Mouse (Mus musculus) gastrocnemius, postnatal 10 days (tissue): ENCODE results near the gene Psmd1. TPM values are rescaled to one million over a fixed set of nuclear protein-coding genes. Genes with fewer than 3 reads are reported as not detected.

Experiments used
- DNase-seq: peaks from one replicate; pipeline ENCODE4 v3.0.0; 2021; ENCODE audit warnings: mixed read lengths
- total RNA-seq, 2 experiments: library from RNA; stranded (reverse); gene quantifications; 2 replicates each; pipeline ENCODE4 v1.2.3; 2021

Psmd1 gene
- total RNA-seq, 2 experiments from 2014 or later, result 115 to 117 TPM

DNA sequence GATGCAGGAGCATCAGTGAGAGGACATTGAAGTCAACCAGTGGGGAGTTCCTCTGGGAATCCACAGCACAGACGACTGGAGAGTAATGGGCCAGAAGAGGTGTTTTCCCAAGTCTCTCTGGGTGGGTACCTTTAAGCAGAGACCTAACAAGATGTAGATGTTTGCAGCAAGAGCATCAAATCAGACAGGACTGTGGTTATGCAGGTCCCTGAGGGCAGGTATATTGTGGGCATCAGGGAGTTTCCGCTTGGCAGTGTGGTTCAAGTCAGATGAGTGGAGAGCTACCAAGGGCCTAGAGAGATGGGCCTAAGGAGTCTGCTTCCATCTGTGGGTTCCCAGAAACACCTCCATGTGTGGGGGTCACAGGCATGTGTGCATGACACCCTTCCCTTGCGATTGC, 91.9 kb downstream of the Psmd1 start:
- DNase-seq, result no peak

DNA sequence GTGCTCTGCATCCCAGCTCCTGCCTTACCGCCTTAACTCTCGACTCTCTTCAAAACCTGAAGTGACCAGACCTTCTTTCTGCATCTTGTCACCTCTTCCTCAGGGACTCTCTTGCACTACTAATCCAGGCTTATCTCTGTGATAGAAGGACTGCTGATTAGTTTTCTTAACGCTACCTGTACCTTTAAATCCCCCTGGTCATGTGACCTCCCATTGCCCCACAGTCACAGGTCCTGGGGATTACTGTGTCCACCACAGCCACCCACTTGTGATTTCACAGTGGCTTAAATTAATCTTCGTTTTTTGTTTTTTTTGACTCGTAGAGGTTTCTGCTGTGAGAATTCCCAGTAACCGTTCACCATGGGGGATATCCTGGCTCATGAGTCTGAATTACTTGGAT, 92.4 kb downstream of the Psmd1 start:
- DNase-seq, result no peak

DNA sequence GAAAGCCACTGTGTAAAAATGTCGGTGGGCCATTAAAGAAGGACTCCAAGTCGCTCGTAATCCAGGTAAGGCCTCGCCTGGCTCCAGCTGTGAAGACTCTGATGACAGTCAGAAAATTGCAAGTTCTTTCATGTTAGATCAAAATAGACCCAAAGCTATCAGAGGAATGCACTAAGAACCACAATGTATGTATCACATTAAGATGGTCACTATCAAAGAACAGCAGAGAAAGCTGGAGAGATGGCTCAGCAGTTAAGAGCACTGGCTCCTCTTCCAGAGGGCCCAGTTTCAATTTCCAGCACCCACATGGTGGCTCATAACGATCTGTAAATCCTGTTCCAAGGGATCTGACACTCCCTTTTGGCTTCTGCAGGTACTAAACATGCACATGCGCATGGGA, 95.9 kb downstream of the Psmd1 start:
- no peak for DNase-seq

DNA sequence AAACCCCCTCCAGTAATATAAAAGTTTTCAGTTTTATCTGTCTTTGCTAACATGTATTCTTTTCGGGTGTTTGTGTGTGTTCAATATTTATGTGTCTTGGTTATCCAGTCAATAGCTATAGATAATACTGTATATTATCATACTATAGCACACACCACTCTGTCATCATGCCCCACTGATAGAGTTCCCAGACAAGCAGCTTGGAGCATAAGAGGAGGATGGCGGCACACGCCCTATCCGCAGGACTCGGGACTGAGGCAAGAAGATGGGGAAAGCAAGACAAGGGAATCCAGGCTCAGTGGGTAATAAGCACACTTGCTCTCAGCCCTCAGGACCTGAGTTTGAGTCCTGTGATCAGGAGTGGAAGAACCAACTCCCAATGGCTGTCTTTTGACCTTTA, 96.3 kb downstream of the Psmd1 start:
- DNase-seq, result no peak

DNA sequence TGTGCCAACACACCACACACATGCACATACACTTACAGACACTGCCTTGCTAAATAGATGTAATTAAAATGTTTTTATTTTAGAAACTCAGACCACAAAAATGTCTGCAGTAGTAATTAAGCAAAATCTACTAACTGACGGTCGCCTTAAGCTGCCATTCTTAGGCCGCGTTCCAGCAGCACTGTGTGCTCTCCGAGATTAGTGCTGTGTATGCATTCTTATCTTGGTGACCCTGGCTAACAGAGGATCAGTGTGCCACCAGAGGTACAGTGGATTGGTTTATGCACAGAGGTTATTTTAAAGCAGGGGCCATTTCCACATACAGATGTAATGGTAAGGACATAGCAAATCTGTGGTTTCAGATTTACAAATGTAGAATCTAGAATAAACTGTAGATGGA, 96.9 kb downstream of the Psmd1 start:
- no peak for DNase-seq

DNA sequence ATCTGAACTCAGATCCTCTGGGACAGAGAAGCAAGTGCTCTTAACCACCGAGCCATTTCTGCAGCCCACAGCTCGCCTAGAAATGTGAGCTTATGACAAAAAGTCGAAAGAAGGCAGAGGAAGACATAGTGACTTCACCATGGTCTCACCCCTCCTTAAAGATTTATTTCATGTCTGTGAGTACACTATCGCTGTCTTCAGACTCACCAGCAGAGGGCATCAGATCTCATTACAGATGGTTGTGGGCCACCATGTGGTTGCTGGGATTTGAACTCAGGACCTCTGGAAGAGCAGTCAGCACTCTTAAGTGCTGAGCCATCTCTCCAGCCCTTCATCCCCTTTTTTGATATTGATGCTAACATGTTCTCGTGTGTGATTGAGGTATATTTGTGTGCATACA, 110.4 kb downstream of the Psmd1 start:
- no peak for DNase-seq

DNA sequence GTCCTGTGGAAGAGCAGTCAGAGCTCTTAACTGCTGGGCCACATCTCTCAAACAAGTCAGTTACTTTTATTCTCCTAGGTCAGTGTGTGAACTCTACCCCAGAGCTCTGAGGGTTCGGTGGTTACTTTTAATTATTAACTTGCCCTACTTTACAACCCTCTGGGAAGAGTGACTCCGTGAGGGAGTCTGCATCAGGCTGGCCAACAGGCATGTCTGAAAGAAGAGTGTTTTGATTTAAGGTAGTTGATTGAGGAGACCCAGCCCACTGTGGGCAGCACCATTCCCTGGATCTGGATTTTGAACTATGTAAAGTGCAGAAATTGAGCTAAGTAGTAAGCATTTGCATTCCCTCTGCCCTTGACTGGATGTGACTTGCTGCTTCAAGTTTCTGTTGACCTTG, 111.9 kb downstream of the Psmd1 start:
- DNase-seq, result no peak

DNA sequence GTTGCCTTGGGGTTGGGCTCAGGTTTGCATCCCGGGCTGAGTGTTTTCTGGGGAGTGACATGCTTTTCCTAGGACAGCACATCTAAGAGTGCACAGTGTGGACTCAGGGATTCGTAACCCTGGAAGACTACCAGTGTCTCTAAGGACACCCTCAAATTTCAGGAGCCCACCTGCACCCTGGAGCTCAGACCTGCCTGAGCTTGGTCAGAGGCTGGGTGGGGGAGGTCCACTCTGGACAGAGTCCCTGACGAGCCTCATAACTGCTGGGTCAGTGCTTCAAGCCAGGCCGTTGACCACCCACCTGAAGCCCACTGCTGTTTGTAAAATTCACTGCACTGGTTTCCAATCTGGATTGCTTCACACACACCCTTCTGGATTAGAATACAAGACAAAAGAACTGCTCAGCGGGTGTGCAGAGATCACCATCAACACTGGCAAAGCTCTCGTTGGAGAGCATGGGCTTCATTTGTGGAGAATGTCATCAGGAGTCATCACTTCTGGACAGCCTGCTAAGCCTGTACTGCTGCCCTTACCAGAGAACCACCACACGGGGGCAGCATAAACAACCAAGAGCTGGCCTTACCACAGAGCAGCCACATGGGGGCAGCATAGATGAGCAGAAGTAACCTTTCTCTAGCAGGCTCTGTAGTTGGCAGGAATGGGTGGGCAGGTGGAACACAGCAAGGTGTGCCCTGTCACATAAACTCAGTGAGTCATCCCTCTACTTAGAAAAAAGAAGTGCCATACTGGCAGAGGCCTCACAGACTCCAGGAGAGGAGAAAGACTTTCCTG, 114.5 kb downstream of the Psmd1 start:
- peak; percentile 83 for DNase-seq

DNA sequence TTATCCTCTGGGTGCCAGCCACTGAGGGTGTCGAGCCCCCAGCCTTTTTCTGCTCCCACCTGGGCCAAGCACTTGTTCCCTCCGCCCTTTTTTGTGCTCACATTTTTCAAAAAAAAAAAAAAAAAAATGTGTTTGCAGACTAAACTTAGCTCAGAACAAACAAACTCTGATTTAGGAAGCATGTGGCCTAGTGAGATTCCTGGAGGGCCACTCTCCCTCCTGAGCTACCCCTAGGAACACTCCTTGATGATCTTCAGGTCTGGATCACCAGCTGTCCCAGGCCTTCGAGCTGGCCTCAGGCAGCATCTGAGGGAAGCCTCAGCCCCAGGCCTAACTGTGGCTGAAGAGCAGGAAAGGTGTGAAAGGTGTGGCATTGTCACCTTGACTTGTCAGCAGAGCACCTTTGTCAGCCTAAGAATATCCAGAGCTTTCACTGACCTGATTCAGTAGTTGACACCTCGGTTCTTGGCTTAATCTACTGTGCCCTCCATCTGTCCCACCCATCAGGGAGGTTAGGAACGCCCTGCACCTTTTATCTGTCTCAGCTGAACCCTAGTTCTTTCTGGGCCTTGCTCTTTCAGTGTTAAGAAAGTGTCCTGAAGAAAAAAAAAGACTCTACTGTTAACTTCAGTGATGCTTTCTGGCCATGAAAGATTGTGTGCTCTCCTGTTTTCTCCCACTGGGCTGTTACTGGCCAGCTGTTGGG, 118.0 kb downstream of the Psmd1 start:
- DNase-seq, result no peak

DNA sequence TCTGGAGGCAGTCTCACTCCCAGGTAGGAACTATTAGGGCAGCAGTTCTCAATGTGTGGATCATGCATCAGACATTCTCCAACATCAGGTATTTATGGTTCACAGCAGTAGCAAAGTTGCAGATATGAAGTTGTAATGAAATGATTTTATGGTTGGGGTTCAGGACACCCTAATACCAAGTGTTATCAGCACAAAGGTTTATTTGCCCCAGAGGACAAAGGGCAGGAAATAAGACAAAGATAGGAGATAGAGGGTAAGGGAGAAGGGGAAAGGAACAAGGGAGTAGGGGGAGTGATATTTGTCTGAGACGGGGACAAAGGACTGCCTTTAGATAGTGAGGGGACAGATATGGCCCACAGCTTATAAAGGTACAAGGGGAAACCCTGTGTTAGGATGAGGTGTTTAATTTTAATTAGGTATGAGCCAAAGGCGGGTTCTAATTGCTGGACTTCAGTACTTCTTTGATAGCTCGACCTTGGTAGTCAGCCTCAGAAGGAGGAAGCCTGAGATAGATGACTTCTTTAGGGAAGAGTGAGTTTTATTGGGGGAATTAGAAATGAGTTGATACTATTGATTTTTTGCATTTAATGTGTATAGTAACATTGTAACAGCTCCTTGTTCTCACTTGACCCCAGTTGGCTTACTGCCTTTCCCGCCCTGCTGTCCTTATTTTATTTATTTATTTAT, 119.5 kb downstream of the Psmd1 start:
- DNase-seq, result no peak

DNA sequence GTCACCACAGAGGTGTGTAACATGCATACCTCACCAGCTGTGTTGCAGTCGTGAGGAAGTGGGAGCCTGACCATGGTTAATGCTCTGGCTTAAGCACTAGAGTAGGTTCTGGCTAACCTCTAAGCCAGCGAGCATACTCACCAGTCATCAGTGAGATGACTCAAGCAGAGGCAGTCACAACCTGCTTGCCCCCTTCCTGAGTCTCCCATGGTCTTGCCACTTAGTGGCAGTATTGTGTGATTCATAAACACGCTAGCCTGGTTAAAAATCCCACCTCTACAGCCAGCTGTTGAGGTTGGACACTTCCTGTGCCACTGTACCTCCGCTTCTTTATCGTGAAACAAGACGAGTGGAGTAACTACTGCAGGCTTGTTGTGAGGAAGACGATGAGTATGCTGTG, 122.6 kb downstream of the Psmd1 start:
- no peak for DNase-seq

DNA sequence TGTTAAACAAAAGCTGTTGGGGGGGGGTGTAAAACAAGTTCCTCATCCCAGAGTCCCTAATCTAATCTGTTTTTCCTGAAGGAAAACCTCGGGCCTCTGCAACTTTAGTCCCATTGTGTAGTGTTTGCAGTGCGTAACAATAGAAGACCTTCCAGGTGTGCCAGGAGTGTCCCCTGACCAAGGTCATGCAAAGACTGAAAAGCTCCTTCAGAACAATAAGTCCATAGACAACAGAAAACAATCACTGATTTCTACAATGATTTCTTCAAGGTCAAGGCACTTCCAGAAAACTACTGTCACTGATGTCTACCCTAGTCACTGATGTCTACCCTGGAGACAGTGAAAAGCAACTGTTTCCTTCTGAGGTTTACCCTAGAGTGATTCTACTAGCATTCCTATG, 123.7 kb downstream of the Psmd1 start:
- DNase-seq, result no peak

DNA sequence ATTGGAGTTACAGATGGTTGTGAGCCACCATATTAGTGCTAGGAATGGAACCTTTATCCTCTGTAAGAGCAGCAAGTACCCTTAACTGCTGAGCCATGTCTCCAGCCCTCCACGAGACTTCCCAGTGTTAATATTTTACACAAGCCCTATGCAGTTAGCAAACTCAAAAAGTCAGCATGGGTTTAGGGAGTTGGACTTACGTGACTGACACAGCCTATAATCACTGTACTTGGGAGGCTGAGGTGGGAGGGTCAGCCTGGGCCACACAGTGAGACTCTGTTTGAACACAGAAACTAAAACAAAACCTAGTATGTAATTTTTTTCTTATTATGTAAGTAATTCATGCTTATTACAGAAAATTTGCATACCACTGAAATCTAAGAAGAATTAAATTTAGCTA, 124.1 kb downstream of the Psmd1 start:
- DNase-seq, result no peak

Other genes with a start within 250 kb of the Psmd1 start
- 10 to 100 TPM; 59.7 to 68.9 TPM for gene Itm2c, start 170.1 kb upstream of the Psmd1 start, total RNA-seq
- gene 4933407L21Rik, start 135.9 kb upstream of the Psmd1 start, total RNA-seq, result not detected
- gene Gpr55, start 103.4 kb upstream of the Psmd1 start, total RNA-seq, result not detected
- not detected for gene Spata3, start 47.6 kb upstream of the Psmd1 start, total RNA-seq
- gene 2810459M11Rik, start 18.5 kb upstream of the Psmd1 start, total RNA-seq, result under 1 TPM; 0.09 to 0.12 TPM
- under 1 TPM; 0.59 to 0.72 TPM for gene Htr2b, start 47.6 kb downstream of the Psmd1 start, total RNA-seq
- gene Gm21972, start 69.2 kb downstream of the Psmd1 start, total RNA-seq, result 1 to 10 TPM in 1 of 2 experiments, under 1 TPM in 1; 0.42 to 1.1 TPM
- gene Armc9, start 90.4 kb downstream of the Psmd1 start, total RNA-seq, result 1 to 10 TPM; 2.7 to 6.0 TPM
- under 1 TPM; 0.09 to 0.29 TPM for gene B3gnt7, start 238.4 kb downstream of the Psmd1 start, total RNA-seq